14 mouse cellular contexts compared by ENCODE assay signal in genomic region chr11:53483159-53483891, GRCm38 (mm10). TPM values are rescaled to one million over a fixed set of nuclear protein-coding genes. Genes with fewer than 3 reads are reported as not detected.
DNase-seq lines count a peak whose midpoint lies in the region; ATAC-seq and TF ChIP-seq lines count a peak whose summit lies in the region.
"Had no signal": no experiment of that assay in that cellular context is flagged by ENCODE, and none has a peak within 500 bp of the region (broad histone marks: within the 10 kb centered on the region; RNA-seq: fewer than 3 reads in every experiment).

No protein-coding gene starts in this region.

- peak overlapping the region; percentile 17; the same call in 1 of the 2 replicates for H3K27ac ChIP-seq in heart, embryonic 13.5 days (replicated peaks)
- peak overlapping the region; percentile 80 for H3K27ac ChIP-seq in MEL (ENCODE audit: control insufficient read depth, low read depth, low read length)
- no peak overlapping the region for H3K27ac ChIP-seq in embryonic facial prominence, embryonic 10.5 days (replicated peaks)
- H3K27ac ChIP-seq in kidney, embryonic 15.5 days: no peak overlapping the region
- H3K27ac ChIP-seq: embryonic facial prominence, embryonic 15.5 days; kidney, postnatal 0 days; neural tube, embryonic 12.5 days had no signal

- H3K4me2 ChIP-seq in heart, embryonic 13.5 days: no peak overlapping the region
- H3K4me2 ChIP-seq in kidney, embryonic 15.5 days: no peak overlapping the region
- H3K4me2 ChIP-seq: embryonic facial prominence, embryonic 15.5 days; neural tube, embryonic 12.5 days had no signal

- H3K4me1 ChIP-seq in heart, embryonic 13.5 days: peaks cover 35% of the 10 kb centered on the region
- peaks cover 22 to 30% of the 10 kb centered on the region in 2 experiments for H3K4me1 ChIP-seq in MEL (ENCODE audit: control insufficient read depth in 1 of 2, insufficient read depth in 2 of 2, low read length in 2 of 2)
- peaks cover 36% of the 10 kb centered on the region for H3K4me1 ChIP-seq in embryonic facial prominence, embryonic 10.5 days
- peaks cover 30% of the 10 kb centered on the region for H3K4me1 ChIP-seq in kidney, embryonic 15.5 days

- TF ChIP-seq RAD21 in MEL (IDR thresholded peaks at IDR 0.05; ENCODE audit: low read depth, low read length): no peak

- 45% methylated on average over 9 of the region's 9 CpGs for WGBS in heart, embryonic 13.5 days
- 79% methylated on average over 9 of the region's 9 CpGs for WGBS in embryonic facial prominence, embryonic 10.5 days
- WGBS in kidney, embryonic 15.5 days: 69% methylated on average over 9 of the region's 9 CpGs

- H3K4me3 ChIP-seq in heart, embryonic 13.5 days: no peak overlapping the region
- peak overlapping the region; percentile 10 to 16; a peak in 2 of 4 replicates for H3K4me3 ChIP-seq in MEL (ENCODE audit: control insufficient read depth in 1 of 2, insufficient read depth in 1 of 2, low read depth in 2 of 2, low read length in 2 of 2)
- H3K4me3 ChIP-seq in embryonic facial prominence, embryonic 10.5 days: no peak overlapping the region
- H3K4me3 ChIP-seq in kidney, embryonic 15.5 days (replicated peaks): no peak overlapping the region
- H3K4me3 ChIP-seq: embryonic facial prominence, embryonic 15.5 days; neural tube, embryonic 12.5 days had no signal

- DNase-seq in heart, postnatal 36 days: no peak
- DNase-seq in MEL (ENCODE audit: low read depth, low spot score): peak; percentile 88
- peak; percentile 49 to 57 for DNase-seq in cerebellum, postnatal 36 days
- DNase-seq in gastrocnemius, adult 18-20 months (ENCODE audit: low spot score): no peak
- no peak for DNase-seq in embryonic facial prominence, embryonic 10.5 days (ENCODE audit: low spot score)
- DNase-seq: heart, postnatal 10 days had no signal

- no peak for ATAC-seq in heart, embryonic 13.5 days (ENCODE audit: extremely low read depth, insufficient number of reproducible peaks, low FRiP score, low TSS enrichment)
- peak; percentile 73 for ATAC-seq in megakaryocyte progenitor cell, adult 5-6 weeks (replicated peaks; ENCODE audit: poor library complexity)
- ATAC-seq in kidney, embryonic 15.5 days (replicated peaks; ENCODE audit: low FRiP score): no peak

- no peaks in the 10 kb centered on the region for H3K36me3 ChIP-seq in heart, embryonic 13.5 days
- H3K36me3 ChIP-seq in MEL (ENCODE audit: control insufficient read depth in 1 of 2, insufficient read depth in 2 of 2, low read length in 2 of 2): peaks cover 0 to 35% of the 10 kb centered on the region in 2 experiments; a peak in 2 of 4 replicates
- H3K36me3 ChIP-seq in embryonic facial prominence, embryonic 10.5 days (replicated peaks): no peaks in the 10 kb centered on the region; the same call in 1 of the 2 replicates
- no peaks in the 10 kb centered on the region for H3K36me3 ChIP-seq in kidney, embryonic 15.5 days
- H3K36me3 ChIP-seq: embryonic facial prominence, embryonic 15.5 days; neural tube, embryonic 12.5 days had no signal

- H3K9me3 ChIP-seq in heart, embryonic 13.5 days: no peaks in the 10 kb centered on the region
- H3K9me3 ChIP-seq in MEL (replicated peaks; ENCODE audit: insufficient read depth, low read length): no peaks in the 10 kb centered on the region
- H3K9me3 ChIP-seq in embryonic facial prominence, embryonic 10.5 days: peaks cover 8% of the 10 kb centered on the region
- 0 out of 2 replicates have a peak, but pooled peaks cover 5% of the 10 kb centered on the region for H3K9me3 ChIP-seq in kidney, embryonic 15.5 days (replicated peaks)
- H3K9me3 ChIP-seq: embryonic facial prominence, embryonic 15.5 days had no signal

- peaks cover 62% of the 10 kb centered on the region for H3K27me3 ChIP-seq in heart, embryonic 13.5 days (replicated peaks)
- no peaks in the 10 kb centered on the region for H3K27me3 ChIP-seq in MEL (ENCODE audit: control insufficient read depth in 1 of 2, insufficient read depth in 2 of 2, low read length in 2 of 2)
- H3K27me3 ChIP-seq in embryonic facial prominence, embryonic 10.5 days (replicated peaks; ENCODE audit: low read depth, poor library complexity, severe bottlenecking): peaks cover 80% of the 10 kb centered on the region
- H3K27me3 ChIP-seq in kidney, embryonic 15.5 days: peaks cover 67% of the 10 kb centered on the region

- peak; percentile 57 to 70 for TF ChIP-seq EP300 in MEL (IDR thresholded peaks at IDR 0.05; ENCODE audit: low read depth in 1 of 2, low read length in 2 of 2)

- intact Hi-C loops in heart, postnatal 36 days (cut with DNase I): no loop called here

- no peak overlapping the region for H3K9ac ChIP-seq in heart, embryonic 13.5 days
- H3K9ac ChIP-seq in MEL (ENCODE audit: control insufficient read depth, low read depth, low read length, poor library complexity, severe bottlenecking): peak overlapping the region; percentile 49
- H3K9ac ChIP-seq in kidney, embryonic 15.5 days: no peak overlapping the region
- H3K9ac ChIP-seq: embryonic facial prominence, embryonic 15.5 days; neural tube, embryonic 12.5 days had no signal

- no peaks in the 10 kb centered on the region for H3K79me2 ChIP-seq in MEL (ENCODE audit: control insufficient read depth, insufficient read depth, low read length, poor library complexity)

- TF ChIP-seq CTCF in MEL (IDR thresholded peaks at IDR 0.05 in 2 of 3, conservative IDR thresholded peaks at IDR 0.05 in 1 of 3; ENCODE audit: control insufficient read depth in 1 of 3, insufficient read depth in 1 of 3, low read depth in 2 of 3, low read length in 3 of 3, poor library complexity in 1 of 3, severe bottlenecking in 1 of 3): no peak; a peak in 1 of 6 replicates

- TF ChIP-seq POLR2A in MEL (IDR thresholded peaks at IDR 0.05; ENCODE audit: control insufficient read depth in 1 of 2, insufficient read depth in 1 of 2, low read depth in 1 of 2, low read length in 2 of 2, poor library complexity in 1 of 2): peak in 1 of 2 experiments; percentile 55; a peak in 1 of 4 replicates

RNA-seq across cellular contexts. Expression of gene Sowaha, which starts 3.3 kb away (rescaled TPM):
- 0.27 and 0.47 TPM in 2 replicates for polyA plus RNA-seq in heart, embryonic 13.5 days (2015; fragmentation: Nextera tagmentation; extraction: Ambion mirVana)
- under 1 TPM; 0.14 TPM for total RNA-seq in heart, postnatal 36 days (2021)
- not detected in 2 replicates for total RNA-seq in MEL (2012; rRNA removed)
- polyA plus RNA-seq in MEL (2012; ENCODE audit: insufficient read depth in 1 of 2, insufficient read length in 2 of 2, low read depth in 1 of 2, low replicate concordance in 2 of 2, missing spikeins in 1 of 2): not detected
- total RNA-seq in megakaryocyte progenitor cell, adult 5-6 weeks (2015): 0.73 and 0.79 TPM in 2 replicates
- total RNA-seq in megakaryocyte progenitor cell, adult 5-6 weeks (2017): 0.29 and 0.91 TPM in 2 replicates
- total RNA-seq in gastrocnemius, adult 18-20 months (2021): under 1 TPM; 0.07 TPM
- polyA plus RNA-seq in embryonic facial prominence, embryonic 10.5 days (2016; fragmentation: Nextera tagmentation; extraction: Ambion mirVana): 0.44 and 0.82 TPM in 2 replicates
- 0.23 and 0.32 TPM in 2 replicates for polyA plus RNA-seq in kidney, embryonic 15.5 days (2015; fragmentation: Nextera tagmentation; extraction: Ambion mirVana)
- total RNA-seq: liver, adult 2 months had no signal
- polyA plus RNA-seq: liver, adult 2 months had no signal

RNA-seq across cellular contexts. Expression of gene Gm9945, which starts 3.4 kb away (rescaled TPM):
- not detected in 2 replicates for polyA plus RNA-seq in heart, embryonic 13.5 days (2015; fragmentation: Nextera tagmentation; extraction: Ambion mirVana)
- total RNA-seq in heart, postnatal 36 days (2021): not detected
- not detected in 2 replicates for total RNA-seq in MEL (2012; rRNA removed)
- polyA plus RNA-seq in MEL (2012; ENCODE audit: insufficient read depth in 1 of 2, insufficient read length in 2 of 2, low read depth in 1 of 2, low replicate concordance in 2 of 2, missing spikeins in 1 of 2): not detected
- not detected in 2 replicates for total RNA-seq in megakaryocyte progenitor cell, adult 5-6 weeks (2015)
- not detected in 2 replicates for total RNA-seq in megakaryocyte progenitor cell, adult 5-6 weeks (2017)
- not detected for total RNA-seq in gastrocnemius, adult 18-20 months (2021)
- polyA plus RNA-seq in embryonic facial prominence, embryonic 10.5 days (2016; fragmentation: Nextera tagmentation; extraction: Ambion mirVana): 0.16 TPM in 1 of 2 replicates, not detected in the other
- not detected in 2 replicates for polyA plus RNA-seq in kidney, embryonic 15.5 days (2015; fragmentation: Nextera tagmentation; extraction: Ambion mirVana)
- total RNA-seq: heart, postnatal 10 days; liver, adult 2 months had no signal
- polyA plus RNA-seq: embryonic facial prominence, embryonic 15.5 days; kidney, postnatal 0 days; liver, adult 2 months; neural tube, embryonic 12.5 days; testis, adult 2 months had no signal

RNA-seq across cellular contexts. Expression of gene Gm9837, which starts 13.0 kb away (rescaled TPM):
- not detected in 2 replicates for polyA plus RNA-seq in heart, embryonic 13.5 days (2015; fragmentation: Nextera tagmentation; extraction: Ambion mirVana)
- not detected for total RNA-seq in heart, postnatal 36 days (2021)
- not detected in 2 replicates for total RNA-seq in MEL (2012; rRNA removed)
- polyA plus RNA-seq in MEL (2012; ENCODE audit: insufficient read depth in 1 of 2, insufficient read length in 2 of 2, low read depth in 1 of 2, low replicate concordance in 2 of 2, missing spikeins in 1 of 2): not detected
- not detected in 2 replicates for total RNA-seq in megakaryocyte progenitor cell, adult 5-6 weeks (2015)
- total RNA-seq in megakaryocyte progenitor cell, adult 5-6 weeks (2017): not detected in 2 replicates
- total RNA-seq in gastrocnemius, adult 18-20 months (2021): not detected
- polyA plus RNA-seq in embryonic facial prominence, embryonic 10.5 days (2016; fragmentation: Nextera tagmentation; extraction: Ambion mirVana): not detected in 2 replicates
- polyA plus RNA-seq in kidney, embryonic 15.5 days (2015; fragmentation: Nextera tagmentation; extraction: Ambion mirVana): not detected in 2 replicates
- total RNA-seq: heart, postnatal 10 days; liver, adult 2 months had no signal
- polyA plus RNA-seq: embryonic facial prominence, embryonic 15.5 days; kidney, postnatal 0 days; liver, adult 2 months; neural tube, embryonic 12.5 days had no signal

RNA-seq across cellular contexts. Expression of gene Shroom1, which starts 26.3 kb away (rescaled TPM):
- 3.0 TPM in 2 replicates for polyA plus RNA-seq in heart, embryonic 13.5 days (2015; fragmentation: Nextera tagmentation; extraction: Ambion mirVana)
- under 1 TPM; 0.39 to 0.76 TPM for total RNA-seq in heart, postnatal 36 days (2021)
- not detected in 2 replicates for total RNA-seq in MEL (2012; rRNA removed)
- polyA plus RNA-seq in MEL (2012; ENCODE audit: insufficient read depth in 1 of 2, insufficient read length in 2 of 2, low read depth in 1 of 2, low replicate concordance in 2 of 2, missing spikeins in 1 of 2): under 1 TPM in 1 of 2 experiments, not detected in 1; 0.19 TPM
- 0.02 TPM in 1 of 2 replicates, not detected in the other for total RNA-seq in megakaryocyte progenitor cell, adult 5-6 weeks (2015)
- total RNA-seq in megakaryocyte progenitor cell, adult 5-6 weeks (2017): not detected in 2 replicates
- total RNA-seq in gastrocnemius, adult 18-20 months (2021): under 1 TPM; 0.71 to 0.73 TPM
- 2.3 and 2.4 TPM in 2 replicates for polyA plus RNA-seq in embryonic facial prominence, embryonic 10.5 days (2016; fragmentation: Nextera tagmentation; extraction: Ambion mirVana)
- 1.7 and 2.3 TPM in 2 replicates for polyA plus RNA-seq in kidney, embryonic 15.5 days (2015; fragmentation: Nextera tagmentation; extraction: Ambion mirVana)

RNA-seq across cellular contexts. Expression of gene Gm10447, which starts 26.4 kb away (rescaled TPM):
- 0.09 and 0.14 TPM in 2 replicates for polyA plus RNA-seq in heart, embryonic 13.5 days (2015; fragmentation: Nextera tagmentation; extraction: Ambion mirVana)
- total RNA-seq in heart, postnatal 36 days (2021): not detected
- total RNA-seq in MEL (2012; rRNA removed): not detected in 2 replicates
- polyA plus RNA-seq in MEL (2012; ENCODE audit: insufficient read depth in 1 of 2, insufficient read length in 2 of 2, low read depth in 1 of 2, low replicate concordance in 2 of 2, missing spikeins in 1 of 2): not detected
- not detected in 2 replicates for total RNA-seq in megakaryocyte progenitor cell, adult 5-6 weeks (2015)
- not detected in 2 replicates for total RNA-seq in megakaryocyte progenitor cell, adult 5-6 weeks (2017)
- not detected for total RNA-seq in gastrocnemius, adult 18-20 months (2021)
- 0.16 and 0.19 TPM in 2 replicates for polyA plus RNA-seq in embryonic facial prominence, embryonic 10.5 days (2016; fragmentation: Nextera tagmentation; extraction: Ambion mirVana)
- not detected in 2 replicates for polyA plus RNA-seq in kidney, embryonic 15.5 days (2015; fragmentation: Nextera tagmentation; extraction: Ambion mirVana)

Comparison
In these comparisons a context has a peak if more than half of its experiments do, and no peak if none do; other contexts are left out.
1. H3K27ac ChIP-seq: peak in heart, embryonic 13.5 days (single experiment) and MEL (single experiment); none in embryonic facial prominence, embryonic 10.5 days (single experiment) and kidney, embryonic 15.5 days (single experiment).
2. H3K4me3 ChIP-seq: peak in MEL (2 of 2); none in heart, embryonic 13.5 days (single experiment), embryonic facial prominence, embryonic 10.5 days (single experiment) and kidney, embryonic 15.5 days (single experiment).
3. DNase-seq: peak in MEL (single experiment) and cerebellum, postnatal 36 days (2 of 2); none in heart, postnatal 36 days (0 of 2), gastrocnemius, adult 18-20 months (single experiment) and embryonic facial prominence, embryonic 10.5 days (single experiment).